Mouse (Mus musculus): Measurements from ENCODE around the gene Pik3r3. TPM values are rescaled to one million over a fixed set of nuclear protein-coding genes. Genes with fewer than 3 reads are reported as not detected.
"Not testable (repeated sequence)": the region's sequence is repeated elsewhere in the genome, so short reads cannot be mapped to it uniquely, and the experiment has no call there.

Gene Pik3r3
- polyA plus RNA-seq, 1 experiment: 32.6 TPM

DNA sequence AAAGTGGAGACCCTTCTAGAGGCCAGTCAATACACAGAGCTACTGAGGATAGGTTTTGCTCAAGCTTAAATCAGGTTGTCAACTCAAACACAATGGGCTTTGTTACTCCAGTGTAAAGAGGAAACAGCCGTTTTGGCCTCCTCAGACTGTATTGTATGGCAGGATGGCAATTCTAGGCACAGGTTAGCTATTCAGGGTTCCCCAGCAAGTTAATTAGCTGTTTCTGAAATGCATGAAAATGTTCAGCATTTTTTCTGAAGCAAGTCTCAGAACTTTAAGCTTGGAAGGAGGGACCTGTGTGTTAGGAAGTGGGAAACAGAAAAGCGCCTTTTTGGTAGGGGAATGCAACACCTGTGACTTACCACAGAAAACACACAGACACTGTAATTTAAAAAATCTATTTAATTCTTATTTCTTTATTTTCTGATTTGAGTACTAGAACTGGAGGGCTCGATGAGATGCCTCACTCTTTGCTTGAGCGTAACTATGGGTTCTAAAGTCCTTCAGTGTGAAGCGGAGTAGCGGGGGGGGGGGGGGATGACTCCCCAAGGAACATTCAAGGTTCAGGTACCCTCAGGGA is 1.3 kb upstream of the Pik3r3 start:
- DNase-seq (ENCODE audit: low read depth): no peak

DNA sequence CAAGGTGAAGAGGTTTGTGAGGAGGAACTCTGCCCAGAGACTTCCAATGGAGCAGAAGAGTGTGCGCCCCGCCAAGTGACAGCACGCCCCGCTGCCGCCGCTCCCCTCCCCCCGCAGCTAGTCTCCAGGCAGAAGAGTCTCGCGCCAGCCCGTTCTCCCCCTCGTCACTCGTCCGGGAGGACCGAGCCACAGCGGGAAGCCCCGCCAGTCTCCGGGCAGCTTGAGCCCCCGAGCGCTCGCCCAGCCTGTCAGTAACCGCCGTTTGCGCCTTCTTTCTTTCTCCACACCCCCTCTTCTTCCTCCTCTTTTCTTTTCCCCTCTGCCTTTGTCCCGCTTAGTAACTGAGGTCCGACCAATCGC is 658 bp upstream of the Pik3r3 start:
- no peak for DNase-seq (ENCODE audit: low read depth)

DNA sequence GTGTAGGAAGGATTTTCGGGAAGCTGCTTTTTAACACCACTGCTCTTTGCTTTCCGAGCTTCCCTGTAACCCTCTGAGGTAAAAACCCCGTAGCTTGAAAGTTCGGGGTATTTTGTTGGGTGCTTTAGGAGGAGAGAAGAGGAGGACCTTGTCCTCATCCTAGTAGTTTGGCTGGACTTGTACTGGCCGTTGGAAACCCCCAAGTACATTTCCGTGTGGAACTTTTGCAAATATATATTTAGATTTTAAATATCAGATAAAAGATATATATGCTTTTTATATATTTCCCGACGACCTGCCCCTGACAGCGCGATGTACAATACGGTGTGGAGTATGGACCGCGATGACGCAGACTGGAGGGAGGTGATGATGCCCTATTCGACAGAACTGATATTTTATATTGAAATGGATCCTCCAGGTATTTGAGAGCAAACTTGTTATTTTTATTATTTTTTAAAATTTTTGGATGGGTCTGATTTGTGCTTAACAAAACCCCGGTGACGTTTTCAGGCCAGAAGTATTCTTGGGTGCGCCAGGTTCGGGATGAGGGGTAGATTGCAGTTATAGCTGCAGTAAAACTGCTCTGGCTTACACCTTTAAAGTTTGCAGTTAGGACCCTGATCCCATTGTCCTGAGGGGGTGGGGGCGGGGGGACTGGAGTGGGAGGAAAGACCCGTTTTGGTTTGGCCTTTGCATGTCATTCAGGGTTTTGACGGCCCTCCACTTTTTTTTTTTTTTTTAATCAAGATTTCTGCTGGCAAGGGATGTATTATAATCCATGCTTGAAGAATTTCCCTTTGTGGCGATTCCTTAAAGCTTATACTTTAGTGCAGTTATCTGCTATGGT is 801 bp downstream of the Pik3r3 start:
- no peak for DNase-seq (ENCODE audit: low read depth)

DNA sequence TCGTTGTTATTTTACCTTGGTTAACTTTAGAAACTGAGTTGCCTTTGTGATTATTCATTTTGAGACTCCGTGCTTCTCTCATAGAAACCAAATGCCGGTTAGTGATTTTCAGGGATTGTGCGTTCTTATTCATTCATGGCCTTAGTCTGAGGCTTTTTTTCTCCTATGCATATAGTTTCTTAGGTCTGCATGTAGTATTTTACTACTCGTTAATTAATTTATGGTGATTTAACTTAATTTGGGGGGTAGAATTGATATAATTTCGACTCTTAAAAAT is 1.4 kb downstream of the Pik3r3 start:
- no peak for DNase-seq (ENCODE audit: low read depth)

DNA sequence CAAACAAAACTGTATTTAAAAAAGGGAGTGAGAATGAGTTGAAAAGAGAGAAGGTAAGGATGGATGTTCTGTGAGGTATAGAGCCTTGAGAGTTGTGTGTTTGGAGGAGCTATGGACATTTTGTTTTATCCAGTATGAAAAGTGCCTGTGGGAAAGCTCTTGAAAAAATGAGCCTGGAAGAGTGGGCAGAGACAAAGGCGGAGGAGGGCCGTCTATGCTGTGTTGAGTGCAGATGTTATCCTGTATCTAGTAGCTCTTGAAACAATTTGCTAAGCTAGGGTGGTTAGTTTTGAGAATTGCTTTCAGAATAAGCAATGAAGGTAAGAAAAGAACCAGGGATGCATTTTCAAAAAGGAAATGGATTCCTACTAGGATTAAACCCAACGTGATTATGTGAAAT is 22.0 kb downstream of the Pik3r3 start:
- no peak for DNase-seq (ENCODE audit: low read depth)

DNA sequence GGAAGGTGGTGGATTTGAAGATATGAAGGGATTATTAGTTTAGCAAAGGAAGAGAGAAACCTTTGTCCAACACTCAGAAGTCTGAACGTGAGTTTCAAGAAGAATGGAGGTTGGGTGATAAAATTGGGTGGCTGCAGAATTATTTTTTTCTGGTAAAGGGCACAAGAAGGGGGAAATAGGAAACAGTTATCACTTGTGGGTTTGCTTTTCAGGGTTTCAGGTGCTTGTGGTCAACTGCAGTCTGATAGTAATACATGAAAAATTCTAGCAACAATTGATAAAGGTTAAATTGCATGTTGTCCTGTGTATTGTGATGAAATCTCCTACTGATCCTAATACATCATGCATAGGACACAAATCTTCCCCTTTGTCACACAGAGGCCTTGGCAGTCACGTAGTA is 22.8 kb downstream of the Pik3r3 start:
- DNase-seq (ENCODE audit: low read depth): no peak

DNA sequence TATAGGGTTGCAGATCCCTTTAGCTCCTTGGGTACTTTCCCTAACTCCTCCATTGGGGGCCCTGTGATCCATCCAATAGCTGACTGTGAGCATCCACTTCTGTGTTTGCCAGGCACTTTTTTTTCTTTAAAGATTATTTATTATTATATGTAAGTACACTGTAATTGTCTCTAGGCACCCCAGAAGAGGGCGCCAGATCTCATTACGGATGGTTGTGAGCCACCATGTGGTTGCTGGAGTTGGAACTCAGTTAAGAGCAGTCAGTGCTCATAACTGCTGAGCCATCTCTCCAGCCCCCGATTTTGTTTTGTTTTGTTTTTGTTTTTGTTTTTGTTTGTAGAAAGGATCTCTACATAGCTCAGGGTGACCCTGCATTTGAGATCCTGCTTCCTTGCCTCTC is 24.5 kb downstream of the Pik3r3 start:
- DNase-seq (ENCODE audit: low read depth): not testable (repeated sequence)

DNA sequence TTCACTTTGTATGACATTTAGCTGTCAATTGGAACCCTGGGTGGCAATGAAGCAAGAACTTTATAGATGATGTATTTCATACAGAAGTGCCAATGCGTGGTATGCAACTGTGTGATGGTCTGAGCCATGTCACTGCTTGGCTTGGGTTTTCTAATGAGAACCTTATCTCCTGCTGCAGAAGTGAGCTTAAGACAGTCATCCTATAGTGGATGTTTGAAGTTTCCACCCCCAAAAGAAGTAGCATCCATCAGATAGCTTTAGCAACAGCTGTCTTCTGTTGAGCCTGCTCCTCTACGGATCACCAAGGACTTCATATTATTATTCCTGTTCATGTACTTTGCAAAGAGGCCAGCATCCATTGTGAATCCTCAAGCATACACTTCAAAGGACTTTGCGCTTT is 28.6 kb downstream of the Pik3r3 start:
- DNase-seq (ENCODE audit: low read depth): no peak

DNA sequence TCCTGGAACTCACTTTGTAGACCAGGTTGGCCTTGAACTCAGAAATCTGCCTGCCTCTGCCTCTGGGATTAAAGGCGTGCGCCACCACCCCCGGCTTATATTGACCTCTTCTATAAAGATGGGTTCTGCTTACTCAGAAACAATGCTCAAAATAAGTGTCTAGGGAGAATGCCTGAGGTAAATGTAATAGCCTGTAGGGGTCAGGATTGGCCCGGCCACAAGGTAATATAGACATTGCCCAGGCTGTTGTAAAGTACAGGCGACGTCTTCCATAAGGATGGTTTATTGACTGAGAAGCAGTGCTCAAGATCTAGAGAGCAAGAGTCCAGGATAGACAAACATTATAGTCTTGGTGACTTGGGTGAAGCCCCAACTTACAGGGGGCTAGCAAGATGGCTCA is 46.8 kb downstream of the Pik3r3 start:
- no peak for DNase-seq (ENCODE audit: low read depth)

DNA sequence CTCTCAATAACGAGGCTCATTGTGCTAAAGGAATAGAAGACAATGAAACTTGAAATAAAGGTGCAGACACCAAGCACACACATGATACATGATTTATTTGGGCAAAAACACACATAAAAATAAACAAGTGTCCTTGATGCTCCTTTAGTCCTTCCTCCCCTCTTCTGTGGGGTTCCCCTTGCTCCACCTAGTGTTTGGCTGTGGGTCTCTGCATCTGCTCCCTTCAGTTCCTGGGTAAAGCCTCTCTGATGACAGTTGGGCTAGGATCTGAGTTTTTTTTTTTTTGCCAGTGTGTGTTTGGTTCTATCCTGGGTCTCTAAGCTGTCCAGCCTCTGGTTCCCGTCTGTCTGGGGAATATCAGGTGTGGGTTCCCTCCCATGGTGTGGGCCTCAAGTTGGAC is 60.8 kb downstream of the Pik3r3 start:
- no peak for DNase-seq (ENCODE audit: low read depth)

DNA sequence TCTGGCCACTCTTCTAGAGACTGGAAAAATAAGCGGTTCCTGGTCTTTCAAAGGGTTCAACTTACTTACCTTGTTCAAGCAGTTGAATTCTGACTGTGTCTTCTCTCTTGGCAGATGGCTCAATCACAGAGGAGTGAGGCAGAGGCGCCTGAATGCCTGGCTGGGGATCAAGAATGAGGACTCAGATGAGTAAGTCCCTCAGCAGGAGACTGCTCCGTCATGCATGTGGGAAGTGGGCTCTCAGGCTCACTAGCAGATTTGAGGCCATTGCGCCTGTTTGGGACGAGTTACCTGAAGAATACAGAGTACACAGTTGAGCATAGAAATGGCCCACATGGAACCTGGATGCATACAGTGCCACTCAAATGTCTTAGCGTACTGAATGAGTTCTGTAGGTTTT is 70.1 kb downstream of the Pik3r3 start:
- no peak for DNase-seq (ENCODE audit: low read depth)

DNA sequence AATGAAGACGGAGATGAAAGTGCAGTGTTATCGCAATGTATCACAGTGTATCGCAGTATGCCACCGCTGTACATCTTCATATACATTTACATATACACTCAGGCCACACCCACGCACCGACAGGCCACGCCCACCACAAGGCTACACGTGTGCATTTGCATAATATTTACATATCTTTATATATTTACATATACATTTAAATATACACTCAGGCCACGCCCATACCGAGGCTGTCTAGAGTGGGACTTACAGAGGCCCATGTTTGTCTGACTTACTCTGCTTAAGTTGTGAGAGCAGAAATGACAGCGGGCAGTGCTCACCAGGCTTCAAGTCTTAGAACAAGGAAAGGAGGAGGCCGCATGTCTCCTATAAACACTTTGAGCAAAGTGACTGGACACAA is 71.9 kb downstream of the Pik3r3 start:
- DNase-seq (ENCODE audit: low read depth): no peak

DNA sequence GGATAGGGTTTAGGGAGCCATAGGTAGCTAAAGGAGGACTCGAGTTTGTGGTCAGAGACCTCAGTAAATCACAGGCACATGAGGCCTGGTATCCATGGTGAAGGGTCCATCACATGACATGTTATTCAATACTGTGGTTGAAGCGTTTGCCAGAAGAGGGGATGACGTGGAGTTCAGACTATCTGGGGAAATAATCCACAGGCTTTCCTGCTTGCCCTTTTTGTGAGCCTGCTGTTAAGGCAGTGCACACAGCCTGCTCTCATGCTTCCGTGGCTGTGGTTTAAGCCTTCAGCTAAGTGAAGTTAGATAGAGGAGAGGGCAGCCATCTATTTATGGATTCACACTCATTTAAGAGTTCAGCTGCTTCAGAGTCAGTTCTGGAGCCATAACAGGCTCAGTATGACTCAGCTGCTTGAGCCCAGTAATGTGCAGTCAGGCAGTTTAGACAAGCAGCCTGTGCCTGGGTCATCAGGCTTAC is 79.5 kb downstream of the Pik3r3 start:
- no peak for DNase-seq (ENCODE audit: low read depth)

DNA sequence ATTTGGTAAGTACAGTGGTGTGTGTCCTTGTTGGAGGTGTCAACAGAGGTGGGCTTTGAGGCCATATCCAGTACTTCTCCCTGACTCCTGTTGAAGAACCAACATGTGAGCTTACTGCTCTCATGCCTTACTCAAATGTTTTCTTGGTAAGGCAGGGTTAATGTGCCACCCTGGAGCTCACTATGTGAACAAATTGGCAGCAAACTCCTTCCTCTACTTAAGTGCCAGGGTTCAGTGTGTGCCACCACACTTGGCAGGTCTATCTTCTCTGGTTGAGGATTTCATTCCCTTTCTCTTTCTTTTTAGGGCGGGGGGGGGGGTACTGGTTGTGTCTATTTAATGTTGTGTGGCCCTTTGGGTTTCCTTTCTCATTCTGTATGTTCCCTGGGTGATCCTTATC is 83.1 kb downstream of the Pik3r3 start:
- no peak for DNase-seq (ENCODE audit: low read depth)

DNA sequence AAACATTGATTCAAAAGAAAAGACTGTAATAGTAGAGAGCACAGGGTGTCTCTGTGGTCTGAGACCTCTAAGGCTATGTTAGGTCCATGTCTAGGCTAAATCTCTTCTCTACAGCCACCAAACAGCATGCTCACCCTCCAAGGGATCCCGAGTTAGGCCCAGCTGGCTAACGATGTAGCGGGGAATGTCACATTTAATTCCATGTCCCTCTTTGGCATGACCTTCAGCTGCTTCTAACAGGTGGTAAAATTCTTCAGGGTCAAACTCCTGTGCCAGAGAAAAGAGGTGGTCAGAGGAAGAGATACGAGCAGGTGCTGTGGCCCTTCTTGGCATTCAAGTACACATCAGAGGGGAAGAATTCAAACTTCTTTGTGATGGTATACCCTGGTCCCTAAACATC is 96.2 kb downstream of the Pik3r3 start:
- DNase-seq (ENCODE audit: low read depth): no peak

DNA sequence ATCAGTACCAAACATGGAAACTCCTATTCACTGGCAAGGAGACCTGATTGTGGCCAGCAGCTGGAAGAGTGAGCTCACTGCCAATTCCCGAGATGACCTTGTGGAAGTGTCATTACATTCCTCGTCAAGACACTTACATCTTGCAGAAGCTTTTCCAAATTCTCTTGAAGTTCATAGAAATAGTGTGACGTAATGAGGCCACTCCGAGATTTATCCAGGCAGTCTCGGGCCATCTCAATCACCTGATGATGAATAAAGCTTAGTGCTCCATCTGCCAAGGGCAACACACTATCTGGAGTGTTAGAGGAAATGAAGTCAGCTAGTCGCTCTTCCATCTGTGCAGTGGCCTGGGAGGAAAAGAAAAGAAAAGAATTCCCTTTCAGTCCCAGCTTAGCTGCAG is 100.7 kb downstream of the Pik3r3 start:
- DNase-seq (ENCODE audit: low read depth): no peak

DNA sequence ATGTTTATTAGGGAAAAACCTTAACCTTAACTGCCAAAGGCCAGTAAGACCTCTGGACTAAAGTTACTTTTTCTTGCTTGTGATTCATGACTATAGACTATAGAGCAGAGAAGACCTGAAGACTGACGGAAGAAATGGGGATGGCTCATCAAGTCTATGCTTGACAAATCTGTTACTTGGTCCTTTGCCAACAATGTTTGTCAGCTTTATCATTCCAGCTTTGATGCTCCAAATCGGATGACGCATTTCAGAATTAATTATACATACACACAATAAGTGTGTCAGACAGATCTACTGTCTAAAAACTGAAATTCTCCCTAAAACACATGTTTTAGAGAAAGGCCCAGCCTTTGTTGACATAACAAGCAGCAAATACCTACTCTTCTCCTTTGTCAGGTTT is 107.8 kb downstream of the Pik3r3 start:
- DNase-seq (ENCODE audit: low read depth): no peak

DNA sequence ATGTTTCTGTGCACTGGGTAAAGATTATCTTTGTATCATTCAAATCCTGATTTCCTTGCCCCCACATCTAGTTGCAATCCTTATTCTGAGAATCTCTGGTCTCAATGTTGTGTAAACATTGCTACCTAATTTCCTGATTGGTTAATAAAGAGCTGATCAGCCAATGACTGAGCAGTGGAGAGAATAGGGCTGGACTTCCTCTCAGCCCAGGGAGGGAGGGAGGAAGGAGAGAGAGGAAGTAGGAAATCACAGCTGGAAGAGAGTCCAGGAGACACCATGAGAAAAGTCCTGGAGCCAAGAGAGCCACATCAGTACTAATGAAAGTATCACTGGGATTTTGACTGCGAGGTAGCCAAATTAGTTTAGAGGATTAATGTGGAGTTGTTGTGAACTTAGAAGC is 114.9 kb downstream of the Pik3r3 start:
- DNase-seq (ENCODE audit: low read depth): no peak

DNA sequence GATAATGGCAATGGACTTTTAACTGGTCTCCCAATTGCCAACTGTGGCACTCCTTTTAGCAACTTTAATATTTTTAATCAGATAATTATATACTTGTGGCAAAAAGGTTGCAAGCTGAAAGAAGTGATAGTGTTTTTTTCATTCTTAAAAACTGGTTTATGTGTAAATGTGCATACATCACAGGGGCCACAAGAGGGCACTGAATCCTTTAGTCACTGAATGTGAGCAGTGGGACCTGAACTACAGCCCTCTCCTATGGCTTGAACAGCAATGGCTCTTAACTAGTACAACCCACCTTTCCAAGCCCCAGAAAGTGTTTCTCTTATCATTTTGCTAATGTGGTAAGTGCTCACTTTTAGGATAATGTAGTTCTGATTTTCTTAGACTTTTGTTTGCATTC is 120.7 kb downstream of the Pik3r3 start:
- DNase-seq (ENCODE audit: low read depth): no peak

DNA sequence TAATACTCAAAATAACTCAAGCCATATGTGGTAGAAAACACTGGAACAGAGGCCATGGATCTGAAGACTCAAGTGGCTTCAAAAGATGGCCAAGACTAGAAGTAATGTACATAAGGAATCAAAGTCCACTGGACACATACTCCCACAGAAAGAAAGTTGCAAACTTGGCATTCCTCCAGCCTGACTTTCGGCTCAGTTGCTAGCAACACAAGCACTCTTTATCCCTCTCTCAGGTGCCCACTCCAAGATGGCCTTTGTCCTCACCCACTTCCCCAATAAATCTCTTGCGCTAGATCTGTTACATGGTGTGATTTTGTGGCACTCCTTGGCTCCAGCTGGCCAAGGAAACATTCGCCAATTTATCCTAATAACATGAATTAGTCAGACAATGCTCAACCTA is 131.1 kb downstream of the Pik3r3 start:
- DNase-seq (ENCODE audit: low read depth): peak; percentile 41
